Mouse (Mus musculus): ENCODE results near the gene Stn1.

GRCm38 (mm10) chr19:47472881-47473400 is 64.4 kb downstream of the Stn1 start:
- TF ChIP-seq GATA1 (IDR thresholded peaks at IDR 0.05; ENCODE audit: borderline replicate concordance, low read length) (no peak), FLI1 (IDR thresholded peaks at IDR 0.05; ENCODE audit: low read length) (no peak)
